Mouse (Mus musculus) heart, postnatal 25 days (tissue): ENCODE results near the gene Phykpl. TPM values are rescaled to one million over a fixed set of nuclear protein-coding genes. Genes with fewer than 3 reads are reported as not detected.

Experiments used
- DNase-seq: peaks from one replicate; pipeline ENCODE4 v3.0.0; 2022; ENCODE audit warnings: low spot score
- intact Hi-C: fragments of 180-260 bp; cut with DNase I; formaldehyde crosslinking; loops from one replicate; pipeline ENCODE4 v1.15.1; 2025
- total RNA-seq, 2 experiments: library from RNA; stranded (reverse); gene quantifications; 2 replicates each; pipeline ENCODE4 v1.2.3; 2021

Gene Phykpl
- total RNA-seq = 10 to 100 TPM; 10.6 to 11.2 TPM

GRCm38 (mm10) chr11:51584431-51585248 lies at the start of gene Phykpl:
TSS of gene Phykpl (plus strand) at chr11:51584757.
- DNase-seq = peak; percentile 97
- intact Hi-C loops = loop anchor here (5.0 kb wide), 1 partner anchor 47 kb away; no protein-coding TSS in a partner anchor

- DNase-seq = no peak
- intact Hi-C loops = loop anchor here (5.0 to 10.0 kb wide), 3 partner anchors 44 to 594 kb away; partner anchors contain the start of genes 4933414I15Rik and Phykpl
Measured at GRCm38 (mm10) chr11:51538388-51538787, 46.2 kb upstream of the Phykpl start.

- intact Hi-C loops = loop anchor here (5.0 to 10.0 kb wide), 3 partner anchors 43 to 594 kb away; partner anchors contain the start of genes 4933414I15Rik and Phykpl
- DNase-seq = no peak
Measured at GRCm38 (mm10) chr11:51538919-51539758, 45.4 kb upstream of the Phykpl start.

GRCm38 (mm10) chr11:51539759-51540282 lies 44.7 kb upstream of the Phykpl start:
- intact Hi-C loops = loop anchor here (5.0 to 10.0 kb wide), 3 partner anchors 42 to 595 kb away; partner anchors contain the start of genes 4933414I15Rik and Phykpl
- peak; percentile 79 for DNase-seq

GRCm38 (mm10) chr11:51542424-51542823 lies 42.1 kb upstream of the Phykpl start:
- intact Hi-C loops = no loop called here
- no peak for DNase-seq

- DNase-seq = no peak
- intact Hi-C loops = no loop called here
Measured at GRCm38 (mm10) chr11:51543487-51544050, 41.0 kb upstream of the Phykpl start.

GRCm38 (mm10) chr11:51544413-51544812 lies 40.1 kb upstream of the Phykpl start:
- no peak for DNase-seq
- intact Hi-C loops = no loop called here

GRCm38 (mm10) chr11:51545811-51546210 lies 38.7 kb upstream of the Phykpl start:
- intact Hi-C loops = no loop called here
- DNase-seq = no peak

- intact Hi-C loops = no loop called here
- DNase-seq = no peak
Measured at GRCm38 (mm10) chr11:51551253-51551652, 33.3 kb upstream of the Phykpl start.

GRCm38 (mm10) chr11:51552091-51552490 lies 32.5 kb upstream of the Phykpl start:
- intact Hi-C loops = no loop called here
- no peak for DNase-seq

GRCm38 (mm10) chr11:51554590-51554989 lies 30.0 kb upstream of the Phykpl start:
- intact Hi-C loops = no loop called here
- no peak for DNase-seq

- DNase-seq = no peak
- intact Hi-C loops = no loop called here
Measured at GRCm38 (mm10) chr11:51555066-51555465, 29.5 kb upstream of the Phykpl start.

- intact Hi-C loops = no loop called here
Measured at GRCm38 (mm10) chr11:51563276-51563675, 21.3 kb upstream of the Phykpl start.

GRCm38 (mm10) chr11:51565062-51565461 lies 19.5 kb upstream of the Phykpl start:
- intact Hi-C loops = no loop called here
- DNase-seq = no peak

More at GRCm38 (mm10) chr11:51563276-51563675, 21.3 kb upstream of the Phykpl start:
- DNase-seq = no peak

- intact Hi-C loops = no loop called here
- DNase-seq = no peak
Measured at GRCm38 (mm10) chr11:51565951-51566350, 18.6 kb upstream of the Phykpl start.

GRCm38 (mm10) chr11:51568801-51569200 lies 15.8 kb upstream of the Phykpl start:
- no peak for DNase-seq
- intact Hi-C loops = no loop called here

- DNase-seq = no peak
- intact Hi-C loops = no loop called here
Measured at GRCm38 (mm10) chr11:51576454-51576853, 8.1 kb upstream of the Phykpl start.

- intact Hi-C loops = no loop called here
- no peak for DNase-seq
Measured at GRCm38 (mm10) chr11:51577587-51577986, 7.0 kb upstream of the Phykpl start.

- DNase-seq = no peak
- intact Hi-C loops = no loop called here
Measured at GRCm38 (mm10) chr11:51579024-51579423, 5.5 kb upstream of the Phykpl start.

- no peak for DNase-seq
- intact Hi-C loops = loop anchor here (5.0 kb wide), 1 partner anchor 45 kb away; no protein-coding TSS in a partner anchor
Measured at GRCm38 (mm10) chr11:51582713-51583112, 1.8 kb upstream of the Phykpl start.
